Mouse (Mus musculus) urinary bladder, postnatal 10 days (tissue): ENCODE measurements around the gene Reg4.
A peak's percentile ranks its signal among the peaks of the same experiment; 100 is the strongest.

Experiments used
- DNase-seq: peaks from one replicate; pipeline ENCODE4 v3.0.0; 2022; ENCODE audit warnings: low spot score

Reg4 gene

DNA sequence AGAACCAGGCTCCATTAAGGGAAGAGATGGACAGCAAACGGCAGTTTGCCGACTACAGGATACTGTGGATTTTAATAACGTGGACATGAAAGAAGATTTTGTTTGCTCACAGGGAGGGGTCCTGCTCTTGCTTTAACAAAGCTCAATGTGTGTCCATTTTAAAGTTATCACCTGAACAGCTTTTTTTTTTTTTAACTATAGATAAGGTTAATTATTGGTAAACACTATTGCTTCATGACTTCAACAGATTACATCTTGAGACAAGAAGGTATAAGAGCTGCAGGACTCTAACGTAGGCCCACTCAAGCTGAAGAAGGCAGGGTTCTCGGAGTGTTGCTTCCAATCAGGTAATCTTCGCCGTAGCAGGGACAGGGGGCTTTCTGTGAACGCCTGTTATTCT, at the start of gene Reg4:
Reg4 (plus strand) TSS at position 301 of the 400 bp plus-strand sequence.
- no peak for DNase-seq

DNA sequence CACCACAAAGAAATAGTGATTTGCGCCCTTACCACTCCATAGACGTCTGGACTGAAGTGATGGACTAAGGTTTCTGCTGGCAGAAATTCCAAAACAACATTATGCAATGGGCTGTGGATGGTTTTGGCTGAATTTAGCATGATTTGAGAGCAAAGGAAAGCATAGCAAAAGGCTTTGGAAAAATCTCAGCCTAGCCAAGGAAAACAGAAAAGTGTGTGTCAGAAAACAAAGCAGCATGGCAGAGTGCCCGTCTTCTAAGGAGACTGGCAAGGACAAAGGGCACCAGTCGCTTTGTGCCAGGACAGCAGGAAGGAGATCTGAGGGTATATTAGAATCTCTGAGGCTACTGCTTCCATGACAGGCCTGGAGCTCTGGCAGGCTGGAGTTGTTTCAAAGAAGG, 43.6 kb upstream of the Reg4 start:
- DNase-seq, result no peak

DNA sequence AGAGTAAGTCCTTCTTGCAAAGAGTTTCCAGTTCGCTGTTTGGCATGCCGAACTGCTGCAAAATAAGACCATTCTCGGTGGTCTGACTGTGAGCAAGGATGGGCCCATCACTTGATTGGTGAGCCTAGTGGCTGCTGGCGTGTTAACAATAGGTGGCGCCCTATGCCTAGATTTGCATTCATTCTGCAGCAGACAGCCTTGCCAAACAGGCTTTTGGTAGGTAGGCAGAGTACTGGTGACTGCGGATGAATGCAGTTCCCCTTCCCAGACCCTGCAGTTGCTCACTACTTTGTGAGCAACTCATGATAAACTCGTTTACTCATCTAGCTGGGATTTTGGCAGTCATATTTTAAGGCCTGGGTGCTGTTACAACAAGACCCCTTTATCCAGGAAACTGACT, 41.2 kb upstream of the Reg4 start:
- DNase-seq, result peak; percentile 23

DNA sequence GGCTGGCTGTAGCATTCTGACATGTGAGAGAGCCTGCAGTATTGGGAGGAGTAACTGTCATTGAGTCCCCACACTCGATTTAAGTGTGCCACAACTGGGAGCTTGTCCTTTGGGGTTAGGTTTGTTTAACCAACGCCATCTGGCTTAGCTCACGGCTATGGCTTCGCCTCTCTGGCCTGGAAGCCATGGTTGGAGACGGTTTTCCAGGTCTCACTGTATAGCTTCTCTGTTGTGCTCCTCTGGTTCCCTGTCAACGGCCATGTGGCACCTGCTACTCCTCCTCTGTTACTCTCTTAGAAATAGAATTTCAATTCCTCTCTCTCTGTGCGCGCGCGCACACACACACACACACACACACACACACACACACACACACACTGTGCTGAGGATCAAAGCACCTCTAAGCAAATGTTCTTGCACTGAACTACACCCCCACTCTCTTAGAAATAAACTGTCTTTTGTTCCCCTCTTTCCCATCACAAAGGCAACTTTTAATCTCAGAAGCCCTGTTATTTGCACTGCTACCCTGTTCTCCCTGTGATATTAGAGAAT, 36.7 kb upstream of the Reg4 start:
- no peak for DNase-seq

DNA sequence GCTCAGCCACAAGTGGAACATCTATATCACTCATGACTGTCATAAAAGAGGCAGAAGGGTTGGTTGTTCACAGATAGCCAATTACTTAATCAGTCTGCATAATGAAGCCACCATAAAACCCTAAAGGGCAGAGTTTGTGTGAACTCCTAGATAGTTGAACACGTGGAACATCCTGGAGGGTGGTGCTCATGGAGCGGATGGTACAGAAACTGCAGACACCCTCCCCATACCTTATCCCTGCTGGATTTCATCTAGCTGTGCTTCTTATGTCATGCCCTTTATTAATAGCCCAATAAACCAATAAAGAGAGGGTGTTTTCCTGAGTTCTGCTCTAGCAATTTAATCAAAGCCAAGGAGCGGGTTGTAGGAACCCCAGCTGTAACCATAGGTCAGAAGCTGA, 34.2 kb upstream of the Reg4 start:
- no peak for DNase-seq

DNA sequence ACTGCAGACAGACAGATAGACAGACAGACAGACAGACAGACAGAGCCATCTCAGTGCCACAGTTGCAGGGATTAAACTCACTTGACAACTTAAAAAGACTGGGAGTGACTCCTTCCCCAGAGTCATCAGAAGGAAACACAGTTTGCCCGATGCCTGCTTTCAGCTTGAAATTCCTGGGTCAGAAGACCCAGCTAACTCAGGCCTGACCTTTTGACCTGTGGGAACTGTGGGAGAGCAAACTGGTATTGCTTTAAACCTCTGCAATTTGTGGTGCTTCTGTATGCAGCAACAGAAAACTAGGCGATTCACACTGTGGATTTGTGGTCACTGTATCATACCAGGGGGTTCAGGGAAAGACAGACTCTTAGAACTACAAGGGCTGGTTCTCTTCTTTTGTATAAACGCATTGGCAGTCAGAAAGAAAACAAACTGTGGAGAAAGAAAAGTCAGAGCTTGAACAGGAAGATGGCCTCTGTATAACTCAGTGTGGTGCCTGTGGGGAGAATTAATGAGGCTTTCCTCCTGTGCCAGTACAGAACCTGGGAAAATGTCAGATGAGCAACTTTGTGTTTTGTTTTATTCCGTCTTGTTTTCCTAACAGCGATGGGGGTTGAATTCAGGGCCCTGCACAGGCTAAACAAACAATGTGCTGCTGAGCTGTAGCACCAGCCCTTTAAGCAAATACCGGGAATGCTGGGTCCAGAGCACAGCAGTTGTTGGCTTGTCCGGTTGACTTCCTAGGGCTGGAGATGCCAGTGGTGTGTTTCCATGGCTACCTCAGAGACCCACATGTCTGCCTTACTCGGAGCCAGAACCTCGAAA, 24.0 kb upstream of the Reg4 start:
- no peak for DNase-seq

DNA sequence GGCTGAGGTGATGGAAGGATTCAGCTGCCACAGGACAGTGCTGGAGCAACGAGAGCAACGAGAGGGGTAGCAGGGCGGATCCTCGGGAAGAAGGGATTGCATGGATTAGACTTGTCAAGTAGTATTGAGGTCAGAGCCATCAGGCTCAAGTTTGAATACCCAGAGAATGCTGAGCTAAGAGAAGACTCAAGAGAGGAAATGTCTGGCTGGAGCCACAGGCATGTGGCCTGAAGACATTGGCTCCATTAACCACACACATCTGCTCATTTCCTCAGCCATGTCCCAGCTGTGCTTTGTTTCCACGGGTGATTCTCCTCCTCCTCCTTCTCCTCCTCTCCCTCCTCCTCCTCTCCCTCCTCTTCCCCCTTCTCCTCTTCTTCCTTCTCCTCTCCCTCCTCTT, 22.2 kb upstream of the Reg4 start:
- no peak for DNase-seq

DNA sequence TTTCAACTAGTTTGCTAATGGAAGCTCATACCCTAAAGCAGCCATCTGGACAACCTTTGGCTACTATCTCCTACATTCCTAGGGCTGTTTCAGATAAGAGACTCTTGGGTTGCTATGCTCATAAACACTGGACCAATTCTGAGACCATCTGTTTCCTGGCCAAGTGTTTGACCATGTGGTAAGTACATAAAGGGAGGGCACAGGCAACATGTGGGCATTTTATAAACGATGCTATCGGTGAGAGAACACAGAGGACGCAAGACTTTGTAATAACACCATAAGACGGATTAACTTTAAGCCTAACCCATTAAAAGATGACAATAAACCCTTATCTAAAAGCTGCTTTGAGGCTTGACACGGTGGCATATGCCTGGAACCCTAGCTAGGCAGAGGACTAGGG, 18.7 kb upstream of the Reg4 start:
- DNase-seq, result no peak

DNA sequence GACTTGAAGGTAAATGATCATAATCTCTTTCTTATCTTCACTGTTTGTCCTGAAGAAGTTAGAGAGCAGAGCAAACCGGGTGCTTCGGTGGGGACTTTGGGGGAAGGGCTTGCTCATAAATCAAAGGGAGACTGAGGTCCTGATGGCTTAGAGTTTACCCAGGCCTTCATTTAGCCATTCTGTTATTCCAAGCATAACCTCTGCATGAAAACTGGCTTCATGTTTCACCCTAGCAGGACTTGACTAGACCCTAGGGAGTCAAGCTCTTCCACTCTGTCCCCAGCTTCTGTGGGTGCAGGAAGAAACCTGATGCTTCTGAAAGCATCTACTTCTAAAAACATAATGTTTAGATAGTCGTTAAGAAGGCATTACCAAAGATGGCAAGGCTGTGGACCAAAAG, 15.0 kb upstream of the Reg4 start:
- DNase-seq, result no peak

DNA sequence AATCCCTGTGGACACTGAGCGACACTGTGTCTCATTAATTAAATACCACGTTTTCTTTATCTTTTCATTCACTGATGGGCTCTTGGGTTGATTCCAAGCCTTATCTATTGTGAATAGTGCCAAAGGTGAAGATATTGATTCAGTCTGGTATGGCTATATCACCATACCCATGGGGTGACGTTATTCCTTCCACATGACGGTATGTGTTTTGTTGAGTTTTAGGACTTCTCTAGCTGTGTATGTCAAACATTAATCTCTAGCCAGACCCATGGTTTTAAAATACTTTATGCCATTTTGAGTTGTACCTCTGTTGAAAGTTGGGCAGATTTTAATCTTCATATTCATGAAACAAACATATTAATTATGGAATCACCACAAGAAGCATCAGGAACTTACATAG, 12.8 kb upstream of the Reg4 start:
- no peak for DNase-seq

DNA sequence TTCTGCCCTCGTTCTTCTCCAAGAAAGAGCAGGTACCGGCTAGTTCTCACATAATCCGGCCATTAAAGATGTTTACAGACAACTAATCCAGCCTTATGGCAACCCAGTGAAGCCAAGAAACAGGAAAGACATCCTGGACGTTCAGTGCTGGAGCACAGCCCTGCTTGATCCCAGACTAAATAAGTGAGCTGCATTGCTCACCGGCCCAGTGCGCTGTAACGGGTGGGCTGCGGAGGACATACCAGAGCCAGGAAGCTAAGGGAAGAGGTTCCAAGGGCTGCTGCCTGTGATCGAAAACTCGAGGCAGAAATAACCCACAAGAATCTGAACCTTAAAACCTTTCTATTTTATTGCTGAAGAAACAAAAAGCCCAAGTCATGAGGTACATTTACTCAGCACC, 11.1 kb upstream of the Reg4 start:
- DNase-seq, result no peak

DNA sequence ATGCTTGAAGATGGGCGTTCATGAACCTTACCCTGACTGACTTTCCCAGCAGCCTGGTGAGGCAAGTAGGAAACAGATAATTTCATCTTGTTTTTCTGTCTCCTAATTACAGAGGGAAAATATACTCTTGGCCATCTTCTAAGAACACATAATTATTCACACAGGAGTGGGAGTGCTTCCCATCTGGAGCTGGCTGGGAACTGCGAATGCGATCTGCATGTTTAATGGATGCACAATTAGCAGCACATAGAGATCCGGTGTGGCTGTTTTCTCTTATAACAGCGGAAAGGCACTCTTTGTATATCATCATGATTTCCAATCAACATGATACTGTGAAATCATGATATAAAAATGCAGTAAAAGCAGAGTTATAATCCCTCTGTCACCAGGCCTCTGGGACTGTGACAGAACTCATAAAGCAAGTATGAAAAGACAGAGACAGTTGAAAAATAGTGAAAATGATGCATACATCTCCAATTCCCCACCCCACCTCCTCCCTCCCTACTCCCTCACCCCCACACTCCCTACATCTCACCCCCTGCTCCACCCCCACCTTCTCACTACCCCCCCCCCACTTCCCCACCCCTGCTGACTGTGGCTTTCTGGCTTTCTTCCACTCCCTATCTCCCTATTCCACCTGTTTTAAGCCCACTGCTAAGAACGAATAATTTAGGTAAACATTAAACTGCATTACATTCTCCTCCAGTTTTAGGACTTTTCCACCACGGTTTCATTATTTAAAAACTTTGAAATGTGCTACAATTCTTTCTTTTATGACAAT, 10.5 kb upstream of the Reg4 start:
- DNase-seq, result no peak

DNA sequence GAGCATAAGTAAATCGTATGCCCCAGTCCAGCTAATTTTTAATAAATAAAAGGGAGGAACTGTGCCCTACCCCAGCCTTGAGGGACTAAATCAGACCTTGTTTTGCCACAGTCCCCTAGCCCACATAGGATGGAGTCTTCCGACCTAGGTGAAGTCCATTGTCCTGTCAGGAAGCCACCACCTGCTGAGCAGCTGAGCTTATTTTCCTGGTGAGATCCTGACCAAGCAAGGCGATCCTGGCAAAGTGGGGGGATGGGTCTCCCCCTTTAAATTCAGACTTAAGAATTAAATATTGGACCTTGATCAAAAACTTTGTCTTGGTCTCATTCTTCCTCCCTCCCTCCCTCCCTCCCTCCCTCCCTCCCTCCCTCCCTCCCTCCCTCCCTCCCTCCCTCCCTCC, 5.7 kb upstream of the Reg4 start:
- DNase-seq, result no peak

DNA sequence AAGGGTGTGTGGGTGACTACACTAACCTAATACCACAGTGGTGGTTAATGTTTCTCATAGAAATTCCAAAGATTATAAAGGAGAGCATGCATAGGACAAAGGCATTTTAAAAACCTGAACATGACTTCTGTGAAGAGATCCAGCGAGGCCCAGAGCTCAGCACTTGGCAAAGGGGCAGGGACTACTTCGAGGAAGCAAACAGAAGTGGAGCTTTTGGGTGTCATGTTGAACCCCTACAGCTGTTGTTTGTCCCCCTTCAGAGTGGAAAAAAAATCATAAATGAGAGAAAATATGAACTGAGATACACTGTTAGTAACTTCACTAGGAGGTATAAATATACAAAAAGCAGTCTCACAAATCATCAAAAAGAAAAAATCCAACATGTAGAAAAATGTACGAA, 1.3 kb downstream of the Reg4 start:
- no peak for DNase-seq

DNA sequence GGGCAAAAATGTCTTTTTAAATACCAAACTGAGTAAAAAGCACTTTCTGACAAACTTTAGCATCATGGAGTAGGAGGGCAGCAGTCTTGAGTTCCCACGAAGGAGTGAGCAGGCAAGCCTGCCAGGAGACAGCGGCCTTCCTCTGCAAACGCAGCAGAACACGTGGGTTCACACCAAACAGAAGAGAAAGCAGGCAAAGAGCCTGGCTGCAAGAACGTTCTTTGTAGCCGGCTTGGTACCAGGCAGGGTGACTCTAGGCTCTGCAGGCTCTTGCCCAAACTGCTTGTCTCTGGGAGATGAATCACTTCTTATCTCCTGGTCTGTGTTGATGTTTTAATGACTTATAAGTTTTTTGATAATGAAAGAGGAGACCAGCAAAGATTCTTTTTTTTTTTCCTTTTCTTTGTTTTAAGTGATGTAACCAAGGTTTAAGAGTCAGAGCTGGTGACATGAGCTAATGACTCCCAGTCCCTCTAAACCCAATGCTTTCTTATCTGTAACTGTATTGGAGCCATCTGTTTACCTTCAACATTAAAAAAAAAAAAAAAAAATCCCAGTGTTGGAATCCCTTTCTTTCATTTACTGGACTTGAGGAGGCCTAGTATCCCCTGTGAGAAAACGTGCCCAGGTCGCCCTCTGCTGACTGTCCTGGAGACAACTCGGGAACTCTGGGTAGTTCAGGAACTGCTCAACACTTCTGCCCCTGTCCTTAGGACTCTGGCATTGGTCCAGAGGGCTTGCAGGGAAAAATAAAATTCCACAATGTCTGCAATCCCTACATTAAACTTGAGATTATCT, 2.0 kb downstream of the Reg4 start:
- peak; percentile 33 for DNase-seq

DNA sequence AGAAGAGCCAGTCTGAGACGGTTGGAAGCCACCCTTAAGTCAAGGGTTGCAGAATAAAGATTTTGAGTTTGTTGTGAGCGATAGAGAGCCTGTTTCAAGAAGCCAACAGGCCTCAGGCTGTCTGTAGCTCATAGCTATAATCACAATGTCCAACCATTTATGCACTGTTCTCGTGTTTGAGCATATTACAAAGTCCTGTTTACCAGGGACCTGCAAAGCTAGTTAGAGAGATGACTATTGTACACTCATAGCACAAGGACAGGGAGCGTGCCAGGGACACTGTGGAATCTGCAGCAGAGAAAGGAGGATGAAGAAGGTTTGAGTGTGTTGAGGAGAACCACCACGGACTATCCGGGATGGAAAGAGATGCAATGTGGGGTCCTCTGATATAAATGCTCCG, 3.0 kb downstream of the Reg4 start:
- no peak for DNase-seq

DNA sequence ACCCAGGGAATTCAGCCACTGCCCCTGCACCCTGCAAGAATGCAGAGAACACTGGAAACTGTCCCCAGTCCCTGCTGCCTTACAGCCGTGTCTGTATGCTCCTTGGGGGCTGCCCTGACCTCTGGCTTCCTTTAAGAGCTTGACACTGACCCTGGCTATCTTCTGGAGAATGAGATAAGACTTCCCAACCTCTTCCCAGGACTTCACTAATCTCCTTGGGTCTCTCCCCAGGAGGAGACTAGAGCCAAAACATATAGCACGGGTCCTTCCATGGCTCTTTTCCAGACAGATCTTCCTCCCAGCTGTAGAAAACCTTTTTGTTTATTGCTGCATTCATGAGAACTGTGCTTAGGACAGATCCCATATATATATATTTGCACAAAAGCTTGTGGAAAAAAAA, 3.8 kb downstream of the Reg4 start:
- no peak for DNase-seq

DNA sequence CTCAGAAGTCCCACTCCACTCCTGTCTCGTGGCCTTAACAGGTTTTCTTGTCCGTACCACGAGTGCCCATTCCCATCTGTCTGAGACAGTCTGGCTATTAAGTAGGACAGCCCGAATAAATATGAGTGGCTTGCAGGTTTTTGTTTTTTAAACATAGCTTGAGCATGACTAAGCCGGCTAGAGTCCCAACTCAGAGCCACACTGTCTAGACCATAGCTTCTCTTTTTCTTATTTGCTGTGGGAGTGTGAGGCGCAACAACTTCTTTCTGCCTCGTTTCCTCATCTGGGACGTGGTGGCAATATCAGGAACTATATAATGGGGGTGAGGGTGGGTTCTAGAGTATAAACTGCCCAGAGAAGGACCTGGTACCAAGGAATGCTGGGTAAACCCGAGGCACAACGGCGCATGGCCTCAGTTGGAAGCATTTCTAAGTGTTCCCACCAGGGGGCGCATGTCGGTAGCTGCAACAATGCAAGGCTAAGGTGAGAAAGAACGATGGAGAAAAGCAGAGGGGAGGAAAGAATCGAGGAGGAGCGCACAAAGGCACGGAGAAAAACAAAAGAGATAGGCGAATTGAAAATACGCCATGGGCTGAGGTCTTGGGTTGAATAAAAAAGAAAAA, 5.1 kb downstream of the Reg4 start:
- DNase-seq, result peak; percentile 47

DNA sequence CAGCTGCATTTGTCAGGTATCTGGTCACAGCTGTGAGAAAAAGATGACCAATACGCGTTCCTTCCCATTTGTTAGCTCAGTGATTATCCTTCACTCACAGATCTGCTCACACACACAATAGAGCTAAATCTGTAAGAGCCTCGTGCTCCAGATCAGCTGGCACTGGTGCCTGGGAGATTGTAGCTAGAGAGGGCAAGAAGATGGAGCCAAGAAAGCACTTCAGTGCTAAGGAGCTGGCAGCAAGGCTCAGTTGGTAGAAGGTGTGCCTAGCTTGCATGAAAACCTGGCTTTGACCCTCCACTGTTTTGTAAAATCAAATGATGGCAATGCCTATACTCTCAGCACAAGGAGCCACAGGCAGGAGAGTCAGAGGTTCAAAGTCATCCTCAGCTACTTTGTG, 5.8 kb downstream of the Reg4 start:
- no peak for DNase-seq

DNA sequence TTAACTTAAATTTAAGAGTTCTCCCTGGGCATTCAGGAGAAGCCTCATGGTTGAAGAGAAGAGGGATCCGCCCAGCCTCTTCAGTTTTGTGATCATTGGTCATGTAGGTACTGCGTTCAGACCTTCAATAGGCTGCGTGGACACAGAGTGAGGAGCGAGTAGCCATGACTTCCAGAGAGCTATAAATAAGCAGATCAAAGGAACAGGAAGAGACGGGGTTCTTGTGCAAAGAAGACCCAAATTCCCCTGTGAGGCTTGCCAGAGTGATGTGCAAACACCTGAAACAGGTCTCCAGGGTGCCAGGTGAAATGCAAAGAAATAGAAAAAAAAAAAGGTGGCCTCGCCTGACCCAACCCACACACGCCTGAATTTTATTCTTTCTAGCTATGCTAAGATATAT, 8.0 kb downstream of the Reg4 start:
- DNase-seq, result no peak

DNA sequence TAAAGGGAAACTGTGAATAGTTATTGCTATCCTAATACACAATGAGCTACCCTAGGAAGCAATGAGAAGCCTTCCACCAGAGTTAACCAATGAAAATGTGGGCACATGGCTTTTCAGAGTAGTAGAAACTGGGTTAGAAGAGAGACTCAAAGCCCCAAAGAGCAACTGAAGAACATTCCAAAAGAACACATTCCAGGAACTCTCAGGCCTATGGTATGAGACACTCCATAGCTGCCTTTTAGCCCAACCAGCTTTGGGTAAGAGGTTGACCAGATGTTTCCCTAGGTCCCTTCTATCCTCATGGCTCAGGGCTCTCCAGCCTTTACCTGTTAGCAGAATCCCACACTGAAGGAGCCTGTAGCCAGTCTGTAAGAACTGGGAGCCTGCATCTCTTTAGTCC, 11.5 kb downstream of the Reg4 start:
- no peak for DNase-seq

DNA sequence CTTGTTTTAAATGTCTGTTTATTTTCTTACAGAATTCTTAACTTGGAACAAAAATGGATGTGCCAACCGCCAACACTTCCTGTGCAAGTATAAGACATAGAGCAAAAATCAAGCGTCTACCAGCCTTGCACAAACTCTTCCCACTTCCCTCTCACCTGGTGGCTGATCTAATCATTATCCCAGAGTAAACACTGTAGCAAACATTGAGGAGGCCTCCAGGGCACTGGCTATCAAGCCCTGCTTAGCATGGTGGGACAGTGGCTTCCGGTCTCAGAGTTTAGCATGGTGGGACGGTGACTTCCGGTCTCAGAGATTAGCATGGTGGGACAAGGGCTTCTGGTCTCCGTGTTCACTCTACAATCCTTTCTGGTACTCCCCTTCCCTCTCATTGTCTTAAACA, 14.3 kb downstream of the Reg4 start:
- no peak for DNase-seq
